Mouse (Mus musculus) liver, adult 2 months (tissue): ENCODE measurements around the gene Slc2a13.

ENCODE experiments used
- CTCF ChIP-seq: fragments of 200-500 bp; IDR thresholded peaks from 2 replicates; pipeline ENCODE4 v1.5.1; 2011; ENCODE audit warnings: low read depth, low read length, control low read depth
- POLR2A ChIP-seq: fragments of 200-500 bp; IDR thresholded peaks from 2 replicates; pipeline ENCODE4 v1.6.1; 2011; ENCODE audit warnings: low read length, control low read depth; ENCODE audit not compliant: insufficient read depth; ENCODE audit errors: extremely low read depth

GRCm38 (mm10) chr15:91250815-91251214 is 322.2 kb downstream of the Slc2a13 start:
- TF ChIP-seq POLR2A (no peak), CTCF (no peak)
